Mouse (Mus musculus): Measurements from ENCODE around the gene Hfm1.

DNA sequence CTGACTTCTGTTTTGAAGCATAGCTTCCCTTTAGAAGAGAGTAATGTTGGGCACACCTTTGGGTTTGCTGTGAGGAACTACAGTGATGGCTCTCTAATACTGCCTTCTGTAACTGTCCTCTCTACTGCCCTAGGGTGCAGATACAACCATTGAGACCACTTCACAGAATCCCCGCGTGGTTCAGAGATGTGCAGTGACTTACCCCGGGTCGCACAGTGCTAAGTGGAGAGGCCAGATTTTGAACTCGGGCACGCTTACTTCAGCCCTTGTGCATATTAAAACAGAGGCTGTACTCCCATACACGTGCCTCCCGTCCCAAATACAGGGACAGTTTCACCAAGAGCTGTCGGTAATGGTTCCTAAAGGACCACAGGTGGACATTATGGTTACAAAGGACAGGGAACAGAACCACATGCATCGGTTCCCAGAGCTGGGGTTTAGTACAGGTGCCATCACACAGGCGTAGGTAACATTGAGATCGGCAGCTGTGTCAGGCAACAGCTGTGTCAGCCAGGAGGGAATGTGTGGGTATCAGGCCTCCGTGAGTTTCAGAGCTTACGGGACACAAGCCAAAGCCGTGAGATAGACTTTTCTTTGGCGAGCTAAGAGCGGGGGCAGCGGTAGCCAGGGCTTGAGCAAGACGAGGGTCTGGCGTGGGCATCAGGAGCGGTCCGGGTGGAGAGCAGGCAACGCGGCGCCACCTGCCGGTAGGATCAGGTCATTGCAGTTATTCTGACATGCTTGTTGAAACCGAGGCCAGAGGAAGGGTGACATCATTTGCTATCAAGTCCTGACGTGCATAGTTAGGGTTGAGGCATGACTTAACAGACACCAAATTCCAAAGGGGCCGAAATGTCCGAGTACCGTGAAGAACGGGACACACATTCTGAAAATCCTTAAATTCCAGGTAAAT lies 124.0 kb downstream of the Hfm1 start:
- no peak for TF ChIP-seq POLR2A (IDR thresholded peaks at IDR 0.05; ENCODE audit: borderline replicate concordance, extremely low read depth, insufficient read depth, insufficient read length, poor library complexity, severe bottlenecking)
- peak; percentile 99 for TF ChIP-seq CTCF (IDR thresholded peaks at IDR 0.05; ENCODE audit: borderline replicate concordance, extremely low read depth, insufficient read depth, insufficient read length)

All from brain, embryonic 14.5 days (tissue).